Mouse (Mus musculus) kidney, adult 2 months (tissue): Measurements from ENCODE around the gene Fam180a.

Source experiments
- CTCF ChIP-seq: fragments of 200-500 bp; conservative IDR thresholded peaks from 2 replicates; pipeline ENCODE4 v1.5.1; 2011; ENCODE audit warnings: low read depth, mild to moderate bottlenecking, control low read depth, low read length, moderate library complexity, mixed read lengths; ENCODE audit not compliant: insufficient read depth, insufficient read length
- POLR2A ChIP-seq: fragments of 200-500 bp; IDR thresholded peaks from one replicate; pipeline ENCODE4 v1.6.1; 2011; ENCODE audit warnings: low read depth, low read length, control low read depth

- no peak for TF ChIP-seq CTCF
- TF ChIP-seq POLR2A: no peak
Observed at GRCm38 (mm10) chr6:35353846-35354621, 28.1 kb upstream of the Fam180a start.
